Mouse (Mus musculus): ENCODE results near the gene Slc37a1.

GRCm38 (mm10) chr17:31242764-31243163 is 43.8 kb upstream of the Slc37a1 start:
- TF ChIP-seq POLR2A (IDR thresholded peaks at IDR 0.05; ENCODE audit: extremely low read depth, insufficient read depth, low read length) = no peak
- 0 out of 2 replicates have a peak, but pooled peaks have one; percentile 19 for TF ChIP-seq CTCF (IDR thresholded peaks at IDR 0.05; ENCODE audit: extremely low read depth, insufficient read depth, low read length)

All from cortical plate, adult 2 months (tissue).